Mouse (Mus musculus): Measurements from ENCODE around the gene Syne1.

DNA sequence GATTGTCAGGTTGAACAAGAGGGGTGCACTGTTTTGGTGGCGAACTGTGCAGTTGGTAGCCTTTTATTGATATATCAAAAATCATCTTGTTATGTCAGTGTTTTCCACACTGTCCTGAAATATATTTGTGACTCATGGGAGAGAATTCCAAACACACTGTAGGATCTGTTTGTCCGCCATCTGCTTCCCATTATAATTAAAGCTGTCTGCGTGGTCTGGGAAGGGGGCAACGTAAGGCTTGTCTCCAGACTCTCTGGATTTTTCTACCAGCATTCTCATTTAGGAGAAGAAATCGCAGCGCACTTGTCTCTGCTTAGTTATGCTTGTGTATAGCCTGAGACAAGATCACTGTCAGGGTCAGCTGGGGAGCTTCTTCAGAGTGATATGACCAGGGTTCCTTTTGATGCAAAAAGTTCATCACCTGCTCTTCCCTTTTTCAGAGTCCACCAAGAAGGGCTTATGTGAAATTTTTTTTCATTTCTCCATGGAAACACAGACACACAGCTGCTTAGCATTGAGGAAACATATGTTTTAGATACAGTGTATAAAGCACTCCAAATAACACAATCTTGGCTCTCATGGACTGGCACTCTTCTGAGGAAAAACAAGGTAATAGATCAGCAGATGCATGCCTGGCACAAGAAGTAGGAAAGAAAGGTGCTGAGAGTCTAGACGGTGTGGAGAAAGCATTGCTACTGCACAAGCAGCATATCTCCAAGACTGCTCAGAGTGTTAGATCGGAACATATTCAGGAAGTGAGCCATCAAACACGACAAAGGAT lies 316.4 kb downstream of the Syne1 start:
- no peak for TF ChIP-seq CTCF (IDR thresholded peaks at IDR 0.05; ENCODE audit: low read depth, low read length)
- no peak for TF ChIP-seq POLR2A (IDR thresholded peaks at IDR 0.05; ENCODE audit: extremely low read depth, insufficient read depth, low read length)

Measured in liver, adult 2 months (tissue).